Mouse (Mus musculus): Measurements from ENCODE around the gene Sh2d7. TPM values are rescaled to one million over a fixed set of nuclear protein-coding genes. Genes with fewer than 3 reads are reported as not detected.

Sh2d7 gene
- polyA plus RNA-seq (2014; fragmentation: Nextera tagmentation; extraction: Ambion mirVana): not detected in 2 replicates

DNA sequence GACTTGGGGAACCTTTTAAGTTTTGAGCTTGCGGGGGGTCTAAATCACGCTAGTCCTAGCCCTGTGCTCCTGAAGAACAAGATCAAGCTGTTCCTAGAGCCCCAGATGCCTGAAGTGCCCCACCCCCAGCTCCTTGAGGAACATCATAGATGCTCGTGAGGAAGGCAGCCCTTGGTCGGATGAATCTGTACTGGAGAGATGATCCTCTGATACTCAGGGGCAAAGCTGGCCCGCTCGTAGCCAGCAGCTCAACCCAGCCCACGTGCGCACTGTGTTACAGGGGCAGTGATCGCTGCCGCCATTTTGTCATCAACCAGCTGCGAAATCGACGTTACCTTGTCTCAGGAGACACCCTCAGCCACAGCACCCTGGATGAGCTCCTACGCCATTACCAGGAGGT, at the start of gene Sh2d7:
TSS of gene Sh2d7 (plus strand) at position 301 of the 400 bp plus-strand sequence.
- no peak for ATAC-seq (ENCODE audit: insufficient number of reproducible peaks, low FRiP score, low TSS enrichment, low read depth)
- no peak within 1 kb of the TSS for H3K4me3 ChIP-seq (ENCODE audit: low read depth, low read length)
- no peaks in the 10 kb centered on the region for H3K27me3 ChIP-seq (ENCODE audit: control insufficient read depth, insufficient read depth, low read length)
- no peak within 1 kb of the TSS for H3K4me2 ChIP-seq (ENCODE audit: low read depth, severe bottlenecking)
- H3K4me1 ChIP-seq (ENCODE audit: control insufficient read depth, insufficient read depth, low read length): no peaks in the 10 kb centered on the region
- no peaks in the 10 kb centered on the region for H3K36me3 ChIP-seq (ENCODE audit: control insufficient read depth, insufficient read depth, low read length)
- WGBS: 92% methylated on average over 14 of the region's 14 CpGs
- no peaks in the 10 kb centered on the region for H3K9me3 ChIP-seq (ENCODE audit: control insufficient read depth, low read length)
- H3K27ac ChIP-seq (replicated peaks; ENCODE audit: low read depth, low read length): no peak within 1 kb of the TSS
- no peak within 1 kb of the TSS for H3K9ac ChIP-seq (ENCODE audit: low read length)
- DNase-seq (ENCODE audit: low spot score): no peak

DNA sequence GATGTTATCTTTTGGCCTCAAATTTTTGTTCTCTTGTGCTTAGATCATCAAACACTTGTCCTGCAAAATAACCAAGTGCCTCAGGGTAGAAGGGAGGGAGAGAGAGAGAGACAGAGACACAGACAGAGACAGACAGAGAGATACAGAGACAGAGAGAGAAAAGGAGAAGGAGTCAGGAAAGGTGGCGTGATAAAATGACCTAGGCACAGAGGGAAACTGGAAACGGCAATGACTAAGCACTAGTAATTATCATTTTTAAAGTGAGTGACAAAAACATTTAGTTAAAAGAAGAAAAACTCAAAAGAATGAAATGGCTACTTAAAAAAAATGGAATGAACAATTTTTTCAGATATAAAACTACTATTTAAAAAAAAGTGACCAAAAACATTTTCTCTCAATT, 49.2 kb upstream of the Sh2d7 start:
- Histone ChIP-seq H3K36me3 (ENCODE audit: control insufficient read depth, insufficient read depth, low read length) (no peaks in the 10 kb centered on the region), H3K27ac (replicated peaks; ENCODE audit: low read depth, low read length) (no peak overlapping the region), H3K4me1 (ENCODE audit: control insufficient read depth, insufficient read depth, low read length) (no peaks in the 10 kb centered on the region), H3K9ac (ENCODE audit: low read length) (no peak overlapping the region), H3K27me3 (ENCODE audit: control insufficient read depth, insufficient read depth, low read length) (no peaks in the 10 kb centered on the region), H3K9me3 (ENCODE audit: control insufficient read depth, low read length) (no peaks in the 10 kb centered on the region), H3K4me3 (ENCODE audit: low read depth, low read length) (no peak overlapping the region), H3K4me2 (ENCODE audit: low read depth, severe bottlenecking) (no peak overlapping the region)
- 75% methylated on average over 2 of the region's 2 CpGs for WGBS
- ATAC-seq (ENCODE audit: insufficient number of reproducible peaks, low FRiP score, low TSS enrichment, low read depth) (no peak), DNase-seq (ENCODE audit: low spot score) (no peak)

DNA sequence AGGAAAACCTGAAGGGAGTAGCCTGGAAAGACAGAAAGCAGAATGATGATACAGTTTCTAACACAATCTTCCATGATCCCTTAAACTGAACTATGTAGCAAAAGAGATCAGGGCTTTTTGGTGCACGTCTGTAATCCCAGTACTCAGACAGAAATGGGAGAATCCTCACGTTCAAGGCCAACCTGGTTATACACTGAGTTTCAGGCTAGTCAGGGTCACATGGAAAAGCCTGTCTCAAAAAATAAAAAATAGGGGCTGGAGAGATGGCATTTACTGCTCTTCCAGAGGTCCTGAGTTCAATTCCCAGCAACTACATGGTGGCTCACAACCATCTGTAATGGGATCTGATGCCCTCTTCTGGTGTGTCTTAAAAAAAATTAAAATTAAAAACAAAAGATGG, 48.4 kb upstream of the Sh2d7 start:
- Histone ChIP-seq H3K4me1 (ENCODE audit: control insufficient read depth, insufficient read depth, low read length) (no peaks in the 10 kb centered on the region), H3K36me3 (ENCODE audit: control insufficient read depth, insufficient read depth, low read length) (no peaks in the 10 kb centered on the region), H3K9ac (ENCODE audit: low read length) (no peak overlapping the region), H3K9me3 (ENCODE audit: control insufficient read depth, low read length) (no peaks in the 10 kb centered on the region), H3K27me3 (ENCODE audit: control insufficient read depth, insufficient read depth, low read length) (no peaks in the 10 kb centered on the region), H3K4me3 (ENCODE audit: low read depth, low read length) (no peak overlapping the region), H3K4me2 (ENCODE audit: low read depth, severe bottlenecking) (no peak overlapping the region), H3K27ac (replicated peaks; ENCODE audit: low read depth, low read length) (no peak overlapping the region)
- ATAC-seq (ENCODE audit: insufficient number of reproducible peaks, low FRiP score, low TSS enrichment, low read depth) (no peak), DNase-seq (ENCODE audit: low spot score) (no peak)
- 86% methylated on average over 2 of the region's 2 CpGs for WGBS

DNA sequence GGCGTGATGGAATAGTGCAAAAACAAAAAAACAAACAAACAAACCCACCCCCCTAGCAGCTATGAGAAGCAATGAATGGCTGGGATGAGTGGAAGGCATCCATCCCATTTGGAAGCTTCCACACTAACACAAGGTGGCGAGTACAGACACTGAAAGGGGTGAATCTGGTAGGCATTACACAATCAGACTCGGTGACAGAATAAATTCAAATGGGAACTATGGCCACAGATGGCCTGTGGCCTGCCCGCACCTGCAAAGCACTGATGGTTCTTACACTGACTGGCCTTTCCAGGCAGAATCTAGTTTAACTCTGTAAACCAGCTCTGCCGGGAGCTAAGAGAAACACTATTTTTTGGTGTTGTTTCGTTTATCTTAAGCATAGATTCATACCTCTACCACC, 39.5 kb upstream of the Sh2d7 start:
- ATAC-seq (ENCODE audit: insufficient number of reproducible peaks, low FRiP score, low TSS enrichment, low read depth) (no peak), DNase-seq (ENCODE audit: low spot score) (no peak)
- no peaks in the 10 kb centered on the region for H3K4me1 ChIP-seq (ENCODE audit: control insufficient read depth, insufficient read depth, low read length)
- 91% methylated on average over 6 of the region's 6 CpGs for WGBS
- no peak overlapping the region for H3K9ac ChIP-seq (ENCODE audit: low read length)
- H3K27me3 ChIP-seq (ENCODE audit: control insufficient read depth, insufficient read depth, low read length): 0 out of 2 replicates have a peak, but pooled peaks cover 4% of the 10 kb centered on the region
- H3K4me3 ChIP-seq (ENCODE audit: low read depth, low read length): no peak overlapping the region
- H3K36me3 ChIP-seq (ENCODE audit: control insufficient read depth, insufficient read depth, low read length): no peaks in the 10 kb centered on the region
- no peak overlapping the region for H3K4me2 ChIP-seq (ENCODE audit: low read depth, severe bottlenecking)
- no peaks in the 10 kb centered on the region for H3K9me3 ChIP-seq (ENCODE audit: control insufficient read depth, low read length)
- H3K27ac ChIP-seq (replicated peaks; ENCODE audit: low read depth, low read length): no peak overlapping the region

DNA sequence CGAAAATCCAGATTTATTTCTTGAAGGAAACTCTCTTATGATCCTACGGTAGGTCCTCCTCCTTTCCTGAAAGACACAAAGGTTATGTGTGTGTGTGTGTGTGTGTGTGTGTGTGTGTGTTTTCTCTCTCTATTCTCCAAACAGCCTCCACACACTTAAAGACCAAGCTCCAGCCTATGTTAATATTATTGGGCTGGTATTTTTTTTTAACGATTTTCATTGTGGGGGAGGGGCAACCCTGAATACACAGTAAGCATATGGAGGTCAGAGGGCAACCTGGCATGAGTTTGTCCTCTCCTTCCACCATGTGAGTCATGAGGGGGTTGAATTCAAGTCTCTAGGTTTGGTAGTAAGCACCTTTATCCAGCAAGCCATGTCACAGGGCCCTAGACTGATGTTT, 39.0 kb upstream of the Sh2d7 start:
- H3K4me1 ChIP-seq (ENCODE audit: control insufficient read depth, insufficient read depth, low read length): no peaks in the 10 kb centered on the region
- ATAC-seq (ENCODE audit: insufficient number of reproducible peaks, low FRiP score, low TSS enrichment, low read depth) (no peak), DNase-seq (ENCODE audit: low spot score) (no peak)

DNA sequence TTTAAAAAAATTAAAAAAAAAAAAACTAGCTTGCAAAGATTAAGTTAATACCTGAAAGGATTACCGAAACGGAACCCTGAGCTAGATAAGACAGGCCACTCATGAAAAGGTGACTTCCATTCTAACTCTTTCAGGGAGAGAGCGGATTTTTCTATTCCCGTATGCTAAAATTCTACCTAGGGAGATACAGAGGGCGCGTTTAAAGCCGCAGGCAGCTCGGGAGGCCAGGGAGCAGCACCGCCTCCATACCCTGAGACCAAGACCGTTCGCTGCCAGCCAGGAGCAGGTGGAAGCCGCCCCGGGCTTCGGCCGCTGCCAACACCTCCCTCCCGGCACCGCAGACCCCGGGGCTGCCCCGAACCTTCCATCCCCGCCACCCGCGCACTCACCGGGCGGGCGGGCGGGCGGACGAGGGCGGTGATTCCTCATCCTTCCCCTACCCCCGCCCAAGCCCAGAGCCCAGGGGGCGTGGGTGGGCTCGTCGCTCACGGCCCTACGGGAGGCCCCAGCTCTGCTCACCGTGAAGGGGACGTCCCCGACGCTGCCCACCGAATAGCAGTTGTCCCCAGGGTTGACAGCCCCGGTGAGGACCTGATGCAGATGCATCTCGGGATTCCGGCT, 37.8 kb upstream of the Sh2d7 start:
- H3K4me2 ChIP-seq (ENCODE audit: low read depth, severe bottlenecking): peak overlapping the region; percentile 98
- H3K9me3 ChIP-seq (ENCODE audit: control insufficient read depth, low read length): no peaks in the 10 kb centered on the region
- no peaks in the 10 kb centered on the region for H3K4me1 ChIP-seq (ENCODE audit: control insufficient read depth, insufficient read depth, low read length)
- H3K36me3 ChIP-seq (ENCODE audit: control insufficient read depth, insufficient read depth, low read length): no peaks in the 10 kb centered on the region
- 0 out of 2 replicates have a peak, but pooled peaks cover 4% of the 10 kb centered on the region for H3K27me3 ChIP-seq (ENCODE audit: control insufficient read depth, insufficient read depth, low read length)
- peak overlapping the region; percentile 67 for H3K9ac ChIP-seq (ENCODE audit: low read length)
- ATAC-seq (ENCODE audit: insufficient number of reproducible peaks, low FRiP score, low TSS enrichment, low read depth) (0 out of 2 replicates have a peak, but pooled peaks have one; percentile 27), DNase-seq (ENCODE audit: low spot score) (peak; percentile 57)
- H3K27ac ChIP-seq (replicated peaks; ENCODE audit: low read depth, low read length): no peak overlapping the region
- WGBS: under 1% methylated on average over 36 of the region's 43 CpGs
- peak overlapping the region; percentile 74 for H3K4me3 ChIP-seq (ENCODE audit: low read depth, low read length)

More for the DNA sequence above, 39.0 kb upstream of the Sh2d7 start:
- Histone ChIP-seq H3K9ac (ENCODE audit: low read length) (no peak overlapping the region), H3K27me3 (ENCODE audit: control insufficient read depth, insufficient read depth, low read length) (0 out of 2 replicates have a peak, but pooled peaks cover 4% of the 10 kb centered on the region), H3K27ac (replicated peaks; ENCODE audit: low read depth, low read length) (no peak overlapping the region), H3K9me3 (ENCODE audit: control insufficient read depth, low read length) (no peaks in the 10 kb centered on the region), H3K4me2 (ENCODE audit: low read depth, severe bottlenecking) (no peak overlapping the region), H3K36me3 (ENCODE audit: control insufficient read depth, insufficient read depth, low read length) (no peaks in the 10 kb centered on the region), H3K4me3 (ENCODE audit: low read depth, low read length) (no peak overlapping the region)
- 86% methylated on average over 3 of the region's 3 CpGs for WGBS

DNA sequence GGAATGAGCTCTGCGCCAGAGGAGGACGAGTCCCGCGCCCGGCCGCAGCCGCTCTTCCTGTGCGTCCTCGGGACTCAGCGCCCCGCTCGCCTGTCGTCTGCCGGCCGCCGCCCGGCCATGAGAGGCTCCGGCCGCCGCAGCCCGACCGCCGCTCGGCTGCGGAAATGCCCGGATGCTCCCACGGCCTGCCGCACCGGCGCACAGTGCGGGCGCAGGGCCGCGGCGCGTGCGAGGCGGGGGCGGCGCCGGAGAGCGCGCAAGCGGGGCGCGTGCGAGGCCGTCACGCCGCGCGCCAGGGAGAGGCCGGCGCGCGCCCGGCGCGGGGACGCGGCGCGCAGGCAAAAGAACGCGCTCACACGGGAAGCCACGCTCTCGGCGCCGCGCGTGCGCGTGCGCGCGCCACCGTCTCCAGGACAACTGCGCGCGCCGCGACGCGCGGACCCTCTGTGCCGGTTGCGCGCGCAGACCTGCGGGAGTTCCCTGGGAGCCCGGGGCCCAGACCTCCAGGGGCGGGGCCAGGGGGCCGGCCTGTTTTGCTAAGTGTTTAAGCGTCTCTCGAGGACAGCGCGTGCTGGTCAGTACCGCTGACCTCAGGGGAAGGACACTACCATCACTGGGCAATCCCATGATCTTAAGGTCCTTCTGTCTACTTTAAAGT, 37.2 kb upstream of the Sh2d7 start, which contains the start of gene Dmxl2:
TSS of gene Dmxl2 (minus strand) at position 174 of the 658 bp plus-strand sequence.
- Histone ChIP-seq H3K9ac (ENCODE audit: low read length) (peak within 1 kb of the TSS; percentile 67), H3K27me3 (ENCODE audit: control insufficient read depth, insufficient read depth, low read length) (0 out of 2 replicates have a peak, but pooled peaks cover 4% of the 10 kb centered on the region), H3K4me3 (ENCODE audit: low read depth, low read length) (peak within 1 kb of the TSS; percentile 74), H3K36me3 (ENCODE audit: control insufficient read depth, insufficient read depth, low read length) (no peaks in the 10 kb centered on the region), H3K4me1 (ENCODE audit: control insufficient read depth, insufficient read depth, low read length) (no peaks in the 10 kb centered on the region), H3K9me3 (ENCODE audit: control insufficient read depth, low read length) (no peaks in the 10 kb centered on the region), H3K27ac (replicated peaks; ENCODE audit: low read depth, low read length) (no peak within 1 kb of the TSS; the same call in 1 of the 2 replicates), H3K4me2 (ENCODE audit: low read depth, severe bottlenecking) (peak within 1 kb of the TSS; percentile 98)
- WGBS: under 1% methylated on average over 74 of the region's 99 CpGs
- ATAC-seq (ENCODE audit: insufficient number of reproducible peaks, low FRiP score, low TSS enrichment, low read depth) (peak; percentile 94), DNase-seq (ENCODE audit: low spot score) (peak; percentile 89)

DNA sequence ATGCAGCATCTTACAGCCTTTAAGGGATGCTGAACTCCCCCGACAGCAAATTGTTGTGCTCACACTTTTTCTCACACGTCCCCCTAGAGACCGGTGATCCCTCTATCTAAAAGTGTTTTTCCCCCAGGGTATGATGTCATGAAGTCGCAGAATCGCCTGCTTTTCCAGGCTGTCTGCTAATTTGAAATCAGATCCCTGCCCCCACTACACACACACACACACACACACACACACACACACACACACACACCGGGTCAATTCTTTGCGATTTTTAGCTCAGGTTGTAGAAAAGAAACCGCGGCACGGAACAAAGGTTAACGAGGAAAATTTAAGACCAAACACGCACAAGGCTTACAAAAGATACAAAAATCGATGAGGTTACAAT, 36.7 kb upstream of the Sh2d7 start:
- DNase-seq (ENCODE audit: low spot score): no peak
- H3K9me3 ChIP-seq (ENCODE audit: control insufficient read depth, low read length): no peaks in the 10 kb centered on the region
- no peaks in the 10 kb centered on the region for H3K36me3 ChIP-seq (ENCODE audit: control insufficient read depth, insufficient read depth, low read length)
- peak overlapping the region; percentile 98 for H3K4me2 ChIP-seq (ENCODE audit: low read depth, severe bottlenecking)
- H3K27ac ChIP-seq (replicated peaks; ENCODE audit: low read depth, low read length): no peak overlapping the region
- peak overlapping the region; percentile 74 for H3K4me3 ChIP-seq (ENCODE audit: low read depth, low read length)
- 4% methylated on average over 13 of the region's 13 CpGs for WGBS
- peak; percentile 28; the same call in 1 of the 2 replicates for ATAC-seq (ENCODE audit: insufficient number of reproducible peaks, low FRiP score, low TSS enrichment, low read depth)
- H3K9ac ChIP-seq (ENCODE audit: low read length): peak overlapping the region; percentile 67; the same call in 1 of the 2 replicates
- H3K4me1 ChIP-seq (ENCODE audit: control insufficient read depth, insufficient read depth, low read length): no peaks in the 10 kb centered on the region
- 0 out of 2 replicates have a peak, but pooled peaks cover 4% of the 10 kb centered on the region for H3K27me3 ChIP-seq (ENCODE audit: control insufficient read depth, insufficient read depth, low read length)
